Mouse (Mus musculus) left cerebral cortex, adult 9 months (tissue): ENCODE results near the gene Gadd45g.

Experiments
- DNase-seq, 2 experiments: peaks; one replicate each; pipeline ENCODE4 v3.0.0; 2022; ENCODE audit warnings: low spot score in 2 of 2

Gene Gadd45g

DNA sequence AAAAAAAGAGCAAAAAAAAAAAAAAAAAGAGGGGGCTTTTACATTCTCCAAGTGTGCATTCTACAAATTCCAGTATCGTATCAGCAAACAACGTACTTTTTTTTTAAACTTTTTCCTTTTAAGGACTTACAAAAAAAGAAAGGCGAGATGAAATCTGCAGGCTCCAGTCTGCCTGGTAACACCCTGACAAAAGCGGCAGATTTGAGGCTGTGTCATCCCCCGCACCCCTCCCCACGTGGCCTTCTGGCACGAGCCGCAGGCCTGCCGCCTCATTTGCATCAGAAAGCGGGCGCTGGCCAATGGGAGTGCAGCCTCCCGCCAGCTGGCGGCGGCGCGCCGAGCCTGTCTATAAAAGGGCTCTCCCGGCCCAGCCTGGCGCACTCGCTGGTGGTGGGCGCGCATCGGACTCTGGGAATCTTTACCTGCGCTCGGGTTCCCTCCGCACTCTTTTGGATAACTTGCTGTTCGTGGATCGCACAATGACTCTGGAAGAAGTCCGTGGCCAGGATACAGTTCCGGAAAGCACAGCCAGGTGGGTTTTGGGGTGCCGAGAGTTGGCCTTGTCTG lies at the start of gene Gadd45g:
TSS of gene Gadd45g (plus strand) at position 378 of the 567 bp plus-strand sequence.
- peak; percentile 91 to 94 for DNase-seq

DNA sequence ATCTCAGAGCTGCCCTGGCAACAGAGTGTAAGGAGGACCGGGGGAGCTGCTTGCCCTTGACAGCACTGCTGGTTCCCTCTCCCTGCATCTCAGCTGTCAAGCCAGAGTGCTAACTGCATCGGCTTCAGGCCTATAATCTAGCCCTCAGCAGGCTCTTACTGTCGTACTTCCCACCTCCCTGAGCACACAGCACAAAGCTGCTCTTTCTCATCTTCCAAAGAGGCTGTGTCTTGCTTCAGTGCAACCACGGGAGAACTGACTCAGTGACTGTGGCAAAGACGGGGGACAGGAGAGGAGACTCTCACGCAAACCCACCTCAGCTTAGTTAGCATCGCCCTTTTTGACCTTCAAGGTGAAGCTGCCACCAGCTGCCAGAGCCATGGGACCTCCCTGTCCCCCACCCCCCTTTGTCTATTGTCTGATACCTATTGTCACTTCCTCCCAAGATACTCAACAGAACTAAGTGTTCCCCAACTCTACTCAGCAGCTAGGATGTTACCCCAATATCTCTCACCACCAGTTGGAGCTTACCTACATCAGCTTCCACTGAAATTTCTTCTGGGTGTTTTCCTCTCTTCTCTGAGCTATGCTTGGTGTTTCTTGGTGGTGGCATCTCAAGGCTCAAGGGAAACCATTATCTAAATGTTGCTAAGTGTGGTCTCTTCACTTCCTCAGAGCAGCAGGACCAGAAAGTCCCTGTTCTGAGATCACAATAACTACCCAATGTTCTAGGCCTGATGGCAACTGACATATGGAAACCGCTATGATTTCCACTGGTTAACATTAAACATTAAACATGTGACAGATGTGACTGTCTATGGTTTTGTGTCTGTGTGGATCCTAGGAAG lies 48.4 kb upstream of the Gadd45g start:
- no peak for DNase-seq

DNA sequence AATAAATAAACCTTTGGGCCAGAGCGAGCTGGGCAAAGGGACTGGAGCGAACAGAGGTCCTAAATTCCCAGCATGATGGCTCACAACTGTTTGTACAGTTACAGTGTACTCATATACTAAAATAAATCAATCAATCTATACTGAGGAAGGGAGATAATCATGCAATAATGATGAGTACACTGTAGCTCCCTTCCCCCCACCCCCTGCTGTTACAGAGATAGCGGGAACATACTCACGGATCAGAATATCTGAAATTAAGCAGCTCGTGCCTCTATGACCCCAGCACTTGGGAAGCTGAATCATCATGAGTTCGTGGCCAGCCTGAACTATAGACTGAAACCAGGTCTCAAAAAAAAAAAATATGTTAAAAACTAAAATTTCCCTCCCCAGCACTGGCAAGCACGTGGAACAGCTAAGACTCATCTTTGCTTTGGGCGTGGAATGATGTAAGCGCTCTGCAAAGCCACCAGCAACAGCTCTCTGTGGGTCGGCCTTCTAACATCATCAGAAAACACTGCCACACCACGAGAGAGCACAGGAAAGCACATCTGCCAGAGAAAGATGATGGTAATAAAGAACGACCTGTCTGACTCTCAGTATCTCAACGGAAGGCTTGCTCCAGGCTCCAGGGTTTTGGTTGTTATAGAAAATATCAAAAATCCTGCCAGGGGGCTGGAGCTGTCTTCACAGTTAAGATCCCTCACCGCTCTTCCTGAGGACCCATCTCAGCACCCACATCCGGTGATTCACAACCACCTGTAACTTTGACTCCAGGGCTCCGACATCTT lies 46.5 kb upstream of the Gadd45g start:
- DNase-seq: no peak

DNA sequence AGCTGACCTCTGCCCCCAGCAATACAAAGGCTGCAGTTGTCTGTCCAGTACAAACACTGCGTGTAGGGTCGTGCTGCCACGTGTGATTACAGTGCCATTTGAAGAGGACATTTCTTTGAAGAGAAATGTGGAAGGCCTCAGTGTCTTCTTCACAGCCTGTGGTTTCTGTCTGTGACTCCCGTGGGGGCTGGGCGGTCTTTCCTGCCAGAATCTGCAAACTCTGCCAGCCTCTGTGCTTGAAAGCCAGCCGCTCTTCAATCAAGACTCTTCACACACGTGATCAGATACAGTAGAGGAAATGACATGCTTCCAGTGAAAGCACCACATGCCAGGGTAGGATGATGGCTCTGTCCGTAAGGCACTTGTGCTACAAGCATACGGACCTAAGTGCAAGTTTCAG lies 45.6 kb upstream of the Gadd45g start:
- no peak for DNase-seq

DNA sequence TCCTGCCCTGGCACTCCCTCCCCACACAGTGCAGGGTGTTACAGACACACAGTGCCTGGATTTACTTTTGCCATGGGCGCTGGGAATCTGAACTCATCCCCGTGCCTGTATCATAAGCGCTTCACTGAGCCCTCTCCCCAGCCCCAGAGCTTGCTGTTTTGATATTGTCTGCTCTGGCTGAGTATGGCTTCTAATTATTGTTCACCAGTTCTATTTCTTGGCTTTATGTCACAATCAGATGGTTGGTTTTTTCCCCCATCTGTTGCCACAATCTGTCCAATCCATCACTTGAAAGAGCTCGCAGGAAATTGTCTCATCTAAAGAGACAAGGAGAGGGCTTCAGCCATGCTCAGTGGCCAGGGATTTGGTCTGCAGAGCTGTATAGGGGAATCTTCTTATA lies 40.8 kb upstream of the Gadd45g start:
- DNase-seq: no peak

DNA sequence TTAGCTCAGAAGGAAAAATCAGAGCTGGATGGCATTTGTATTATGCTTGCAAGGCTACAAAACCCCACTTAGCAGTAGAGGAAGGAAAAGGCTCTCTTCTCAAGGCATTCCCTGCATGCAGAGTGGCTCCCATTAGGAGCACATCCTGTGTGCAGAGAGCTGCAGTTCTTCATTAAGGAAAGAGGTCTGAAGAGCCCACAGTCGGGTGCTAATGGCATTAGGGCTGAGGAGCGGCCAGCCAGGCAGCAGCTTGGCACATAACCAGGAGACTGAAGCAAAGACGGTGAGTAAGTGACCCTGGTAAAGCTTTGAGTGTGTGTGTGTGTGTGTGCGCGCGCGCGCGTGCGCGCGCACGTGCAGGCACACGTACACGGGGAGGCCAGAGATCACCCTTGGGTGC lies 40.3 kb upstream of the Gadd45g start:
- DNase-seq: no peak

DNA sequence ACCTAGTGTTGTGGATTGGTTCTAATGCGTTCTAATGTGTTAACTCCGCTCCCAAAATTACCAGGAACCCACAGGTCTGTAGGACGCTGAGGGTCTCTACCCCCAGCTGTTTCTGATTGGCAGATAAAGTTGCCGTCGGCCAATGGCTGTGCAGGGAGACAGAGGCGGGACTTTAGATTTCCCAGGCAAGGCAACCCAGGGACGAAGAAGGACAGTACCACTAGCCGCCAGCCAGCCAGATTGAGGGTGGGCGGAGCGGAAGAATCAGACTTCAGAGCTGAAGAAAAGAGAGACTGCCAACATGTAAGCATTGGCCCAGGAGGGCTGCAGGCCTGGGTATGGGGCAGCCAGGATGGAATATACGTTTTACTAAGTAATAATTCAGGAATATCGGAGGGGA lies 38.3 kb upstream of the Gadd45g start:
- peak in 1 of 2 experiments; percentile 54 for DNase-seq

DNA sequence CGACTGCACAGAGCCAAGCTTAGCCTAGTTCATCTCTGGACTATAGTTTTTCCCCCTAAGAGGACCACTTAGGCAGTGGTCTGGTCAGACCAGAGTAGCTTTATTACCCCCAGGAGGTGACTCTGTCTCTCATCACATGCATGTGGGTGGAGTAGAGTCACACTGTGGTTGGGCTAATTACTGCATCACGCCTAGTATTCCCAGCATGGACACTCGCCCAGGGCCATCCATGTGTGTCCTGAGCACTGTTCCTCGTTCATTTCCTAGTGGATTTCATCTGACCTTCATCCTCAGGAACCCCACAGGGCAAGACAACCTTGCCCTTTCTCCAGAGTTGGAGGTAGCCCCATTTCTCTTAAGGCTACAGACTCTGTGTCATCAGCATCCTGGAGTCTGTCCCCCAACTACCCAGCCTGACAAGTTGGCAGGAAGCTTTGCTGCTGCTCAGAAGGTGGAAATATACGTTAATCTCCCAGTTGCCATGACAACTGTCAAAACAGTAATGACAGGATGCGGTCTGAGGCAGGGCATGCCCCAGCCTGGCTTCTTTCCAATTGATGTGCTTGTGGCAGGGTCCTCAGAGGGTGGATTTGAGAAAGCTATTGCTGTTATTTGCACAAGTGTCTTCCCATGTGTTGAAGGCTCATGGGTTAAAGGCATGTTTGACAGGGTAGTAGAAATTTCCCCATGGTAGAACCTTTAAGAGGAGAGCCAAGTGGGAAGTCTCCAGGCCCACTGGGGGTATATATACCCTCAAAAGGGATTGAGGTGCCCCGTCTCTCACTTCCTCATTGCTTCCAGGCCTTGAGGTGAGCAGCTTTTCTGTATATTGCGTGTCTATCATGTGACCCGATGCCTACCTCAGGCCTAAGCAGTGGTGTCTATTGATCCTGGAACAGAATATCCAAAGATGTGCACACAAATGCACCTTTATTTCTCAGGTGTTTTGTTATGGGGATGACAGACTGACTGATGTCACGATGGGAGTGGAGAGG lies 32.6 kb upstream of the Gadd45g start:
- DNase-seq: no peak

DNA sequence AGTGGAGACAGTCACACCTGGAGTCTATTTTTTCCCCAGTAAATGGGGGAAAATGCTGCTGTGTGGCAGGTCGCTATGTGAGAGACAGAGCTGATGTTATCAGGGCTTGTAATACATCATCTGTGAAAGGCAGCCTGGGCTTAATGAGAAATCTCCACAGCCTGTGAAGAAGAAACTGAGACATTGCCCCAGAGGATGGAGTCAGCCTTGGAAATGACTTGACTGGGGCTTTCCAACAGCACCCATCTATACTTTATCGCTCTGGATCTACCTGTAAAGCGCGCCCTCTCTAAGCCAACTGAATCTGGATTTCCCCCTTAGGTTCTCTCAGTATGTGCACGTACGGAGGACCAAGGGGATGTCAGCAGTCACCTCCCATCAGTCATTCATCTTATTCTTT lies 31.8 kb upstream of the Gadd45g start:
- DNase-seq: no peak

DNA sequence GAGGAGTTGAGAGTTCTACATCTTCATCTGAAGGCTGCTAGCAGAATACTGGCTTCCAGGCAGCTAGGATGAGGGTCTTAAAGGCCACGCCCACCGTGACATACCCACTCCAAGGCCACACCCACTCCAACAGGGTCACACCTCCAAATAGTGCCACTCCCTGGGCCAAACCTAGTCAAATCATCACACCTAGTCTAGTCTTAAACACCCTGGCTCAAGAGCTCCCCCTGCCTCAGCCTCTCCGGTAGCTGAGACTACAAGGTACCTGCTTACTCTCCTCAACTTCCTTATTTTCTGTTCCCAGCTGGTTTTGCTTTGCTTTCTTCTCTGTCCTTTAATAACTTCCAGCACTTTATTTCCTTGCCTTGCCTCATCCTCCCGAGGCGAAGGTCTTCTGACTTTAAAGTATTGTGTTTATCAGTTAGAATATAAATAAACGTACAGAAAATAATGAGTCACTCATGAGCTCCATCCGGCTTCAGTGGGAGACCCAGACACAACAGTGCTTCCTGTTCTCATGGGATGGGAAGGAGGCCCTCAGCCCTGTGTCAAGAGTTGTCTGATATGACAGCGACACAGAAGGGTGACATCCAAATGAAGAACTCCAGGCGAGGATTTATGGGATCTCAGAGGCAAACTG lies 30.5 kb upstream of the Gadd45g start:
- DNase-seq: peak in 1 of 2 experiments; percentile 32

DNA sequence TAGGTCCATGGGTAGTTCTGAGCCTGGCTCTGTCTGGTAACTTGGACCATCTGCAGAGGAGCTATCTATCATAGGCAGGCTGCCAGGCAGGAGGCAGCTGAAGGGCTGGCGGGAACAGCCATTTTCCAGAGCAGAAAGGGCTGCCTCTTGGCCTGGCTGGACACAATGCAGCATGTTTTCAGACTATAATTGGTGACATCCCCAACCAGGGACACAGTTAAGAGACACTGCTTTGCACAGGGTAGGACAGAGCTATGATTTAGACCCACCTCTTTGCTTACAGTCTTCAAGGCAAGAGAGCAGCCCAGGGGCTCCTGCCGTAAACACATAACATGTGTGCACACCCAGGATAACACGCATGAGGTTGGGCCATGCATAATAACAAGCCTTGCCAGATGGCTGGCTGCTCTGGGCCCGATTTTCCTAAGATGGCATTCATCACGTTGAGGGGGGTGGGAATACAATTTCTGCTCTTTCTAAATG lies 29.9 kb upstream of the Gadd45g start:
- peak in 1 of 2 experiments; percentile 46 for DNase-seq

DNA sequence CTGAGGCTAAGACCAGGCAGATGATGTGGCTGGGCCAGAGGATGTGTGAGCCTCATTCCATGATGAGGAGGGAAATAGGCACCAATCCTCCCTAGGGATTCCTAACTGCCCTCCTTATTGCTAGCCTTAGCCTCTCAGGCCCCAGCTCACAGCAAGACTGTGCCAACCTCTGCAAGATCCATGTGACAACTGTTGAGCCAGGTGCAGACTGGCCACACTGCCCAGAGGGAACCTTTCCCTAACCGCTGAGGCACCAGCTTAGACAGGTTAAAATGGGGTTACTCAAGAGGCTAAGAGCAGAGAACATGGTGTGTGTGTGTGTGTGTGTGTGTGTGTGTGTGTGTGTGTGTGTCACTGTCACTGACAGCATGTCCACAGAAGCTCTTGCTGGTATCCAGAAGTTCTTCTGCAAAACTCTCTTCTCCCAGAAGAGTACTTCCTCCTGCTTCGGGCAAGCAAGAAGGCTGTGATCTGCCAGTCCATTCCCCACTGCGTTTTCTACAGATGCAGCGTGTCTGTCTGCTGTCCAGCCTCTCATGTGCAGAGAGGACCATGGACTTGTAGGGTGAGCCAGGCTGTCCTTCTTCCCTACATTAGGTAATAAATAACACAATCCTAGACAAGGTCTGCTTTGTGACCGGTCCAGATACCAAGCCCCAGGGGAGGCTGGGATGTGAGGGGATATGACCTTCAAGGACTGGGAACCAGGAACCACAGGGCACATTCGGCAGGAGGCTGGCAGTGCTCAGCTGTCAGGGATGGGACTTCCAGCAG lies 28.1 kb upstream of the Gadd45g start:
- DNase-seq: no peak

DNA sequence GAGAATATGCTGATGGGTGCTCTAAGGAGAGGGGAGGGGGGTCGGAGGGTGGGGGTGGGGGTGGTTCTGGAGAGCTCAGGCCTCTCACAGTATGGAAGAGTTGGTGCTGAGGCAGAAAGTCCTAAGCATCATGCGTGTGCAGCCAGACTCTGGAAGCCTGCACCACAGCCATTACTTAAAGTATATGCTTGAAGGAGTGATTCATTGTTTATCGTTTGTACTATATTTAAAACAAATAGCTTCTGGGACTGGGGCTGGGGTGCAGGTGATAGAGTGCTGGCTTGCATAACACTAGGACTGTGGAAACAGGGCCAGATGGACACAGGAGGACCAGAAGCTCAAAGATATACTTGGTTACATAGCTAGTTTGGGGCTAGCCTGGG lies 27.5 kb upstream of the Gadd45g start:
- DNase-seq: no peak

DNA sequence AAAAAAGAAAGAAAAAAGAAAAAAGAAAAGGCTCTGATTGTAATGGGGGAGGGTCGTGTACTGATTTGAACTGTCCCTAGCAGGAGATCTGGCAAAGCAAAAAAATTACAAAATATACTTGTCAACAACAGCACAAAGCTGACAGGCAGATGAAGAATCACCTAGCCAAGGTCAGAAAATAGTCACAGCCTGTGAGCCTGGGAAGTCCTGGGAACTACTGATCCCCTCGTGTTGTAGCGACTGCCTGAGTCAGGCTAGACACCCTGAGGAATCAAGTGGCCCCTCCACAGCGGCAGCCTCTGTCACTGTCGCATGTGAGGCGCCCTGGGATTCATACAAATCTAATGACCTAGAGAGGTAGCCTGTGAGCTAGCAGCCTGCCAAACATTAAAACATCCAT lies 27.1 kb upstream of the Gadd45g start:
- DNase-seq: no peak

DNA sequence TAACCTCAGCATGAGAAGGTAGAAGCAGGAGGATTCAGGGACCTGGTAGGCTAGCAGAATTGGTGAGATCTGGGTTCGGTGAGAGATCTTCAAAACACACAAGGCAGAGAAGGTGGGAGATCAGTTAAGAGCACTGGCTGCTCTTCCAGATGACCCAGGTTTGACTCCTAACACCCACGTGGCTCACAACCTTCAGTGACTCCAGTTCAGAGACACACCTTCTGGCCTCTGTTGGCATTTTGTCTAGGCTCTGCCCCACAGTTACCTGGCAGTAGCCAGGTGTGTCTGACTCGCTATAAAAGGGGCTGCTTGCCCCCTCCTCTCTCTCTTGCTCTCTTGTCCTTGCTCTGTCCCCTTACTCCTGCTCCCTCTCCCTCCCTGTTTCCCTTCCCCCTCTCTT lies 24.5 kb upstream of the Gadd45g start:
- DNase-seq: no peak

DNA sequence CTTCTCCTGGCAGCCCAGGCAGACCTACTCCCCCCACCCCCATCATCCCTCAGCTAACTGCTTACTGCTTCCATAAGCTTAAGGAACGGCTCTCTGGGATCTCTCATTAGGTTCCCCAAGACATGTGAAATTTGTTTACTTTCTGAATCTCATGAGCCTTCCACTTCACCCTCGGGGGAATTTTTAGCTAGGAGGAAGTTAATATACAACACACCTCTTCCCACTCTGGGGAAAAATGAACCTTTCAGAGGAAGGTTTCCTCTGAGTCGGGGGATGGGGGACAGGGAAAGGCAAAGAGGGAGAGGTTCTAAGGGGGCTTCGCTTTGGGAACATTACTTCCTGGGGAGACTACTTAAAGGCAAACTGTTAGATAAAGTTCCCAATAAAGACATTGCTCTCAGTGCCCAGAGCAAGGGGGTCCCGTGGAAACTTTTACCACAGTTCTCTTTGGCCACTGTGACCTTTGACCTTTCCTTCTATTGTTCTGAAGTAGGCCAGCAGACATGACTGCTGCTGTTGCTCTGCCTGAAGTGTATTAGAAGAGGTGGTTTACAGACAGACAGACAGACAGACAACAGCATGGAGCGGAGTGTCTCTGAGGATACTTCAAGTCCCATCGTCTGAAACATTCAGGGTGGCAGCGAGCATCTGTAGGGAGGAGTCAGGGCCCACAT lies 22.5 kb upstream of the Gadd45g start:
- no peak for DNase-seq

DNA sequence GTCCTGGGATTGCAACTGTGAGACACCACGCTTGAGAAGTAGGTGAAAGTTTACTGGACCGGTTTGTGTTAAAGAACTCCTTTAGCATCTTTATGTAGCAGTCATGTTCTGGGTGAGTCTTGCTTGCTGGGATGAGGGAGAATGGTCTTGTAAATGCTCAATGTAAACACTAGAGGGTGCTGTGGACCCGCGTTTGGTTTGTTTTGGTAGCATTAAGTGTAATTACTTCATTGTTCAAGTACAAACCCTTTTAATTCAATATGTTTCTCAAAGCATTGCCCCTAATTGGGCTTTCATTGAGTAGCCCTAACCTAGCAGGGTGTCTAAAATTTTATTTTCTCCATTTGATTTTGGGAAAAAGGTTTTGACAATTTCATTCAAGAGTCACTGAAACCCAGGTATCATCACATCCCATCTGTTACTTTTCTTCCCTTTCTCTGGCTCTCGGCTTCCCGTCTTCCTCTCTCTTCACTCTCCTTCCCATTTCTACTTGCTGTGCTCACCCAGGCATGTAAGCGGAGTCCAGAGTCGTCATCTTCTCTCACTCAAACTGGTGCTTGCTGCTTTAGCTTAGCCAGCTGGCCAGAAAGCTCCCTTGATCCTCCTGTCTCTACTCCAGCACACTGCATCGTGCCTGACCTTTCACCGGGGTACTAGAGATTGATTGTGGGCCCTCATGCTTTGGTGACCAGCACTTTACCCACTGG lies 15.6 kb upstream of the Gadd45g start:
- peak in 1 of 2 experiments; percentile 59 for DNase-seq

DNA sequence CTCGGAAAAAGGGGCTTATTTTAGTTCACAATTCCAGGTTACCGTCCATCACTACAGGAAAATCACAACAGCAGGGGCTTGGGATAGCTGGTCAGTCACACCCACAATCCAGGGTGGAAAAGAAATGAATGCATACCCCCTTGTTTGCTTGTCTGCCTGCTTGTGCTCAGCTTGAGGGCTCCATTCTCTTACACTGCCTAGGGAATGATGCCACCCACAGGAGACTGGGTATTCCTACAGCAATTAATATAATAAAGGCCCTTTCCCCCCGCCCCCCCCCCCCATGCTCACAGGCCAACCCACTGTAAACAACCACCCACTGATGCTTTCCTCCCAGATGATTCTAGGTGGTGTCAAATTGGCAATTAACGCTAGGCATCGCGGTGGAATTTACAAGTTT lies 14.0 kb upstream of the Gadd45g start:
- DNase-seq: no peak

DNA sequence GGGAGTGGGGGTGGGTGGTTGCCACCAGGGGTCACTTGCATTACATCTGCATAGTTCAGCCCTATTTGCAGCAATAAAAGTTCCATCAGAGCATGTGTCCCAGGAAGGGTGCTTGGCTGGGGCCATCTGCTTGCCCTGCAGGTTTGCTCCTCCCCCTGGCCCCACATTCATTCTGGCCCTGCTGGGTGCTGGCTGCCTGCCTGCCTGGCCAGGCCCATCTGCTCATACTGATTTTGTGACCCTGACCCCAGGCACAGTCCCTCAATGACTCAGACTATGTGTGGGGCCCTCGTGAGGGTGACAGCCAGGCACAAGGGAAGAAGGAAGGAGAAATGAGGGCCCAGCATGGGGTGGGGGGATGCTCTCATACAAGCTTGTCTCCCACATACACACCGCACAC lies 12.9 kb upstream of the Gadd45g start:
- no peak for DNase-seq
